Mouse (Mus musculus) T-helper 17 cell (primary cell): ENCODE data around the gene Otx2.

Source experiments
- in situ Hi-C, 2 experiments: fragments of 300-600 bp; cut with MboI, MseI; formaldehyde crosslinking; loops; 1 replicate in 1 of 2; 2 replicates in 1 of 2; pipeline ENCODE4 v1.15.1; 2025; ENCODE audit warnings: high pct_unique_total_duplicates in 2 of 2

The Otx2 gene

DNA sequence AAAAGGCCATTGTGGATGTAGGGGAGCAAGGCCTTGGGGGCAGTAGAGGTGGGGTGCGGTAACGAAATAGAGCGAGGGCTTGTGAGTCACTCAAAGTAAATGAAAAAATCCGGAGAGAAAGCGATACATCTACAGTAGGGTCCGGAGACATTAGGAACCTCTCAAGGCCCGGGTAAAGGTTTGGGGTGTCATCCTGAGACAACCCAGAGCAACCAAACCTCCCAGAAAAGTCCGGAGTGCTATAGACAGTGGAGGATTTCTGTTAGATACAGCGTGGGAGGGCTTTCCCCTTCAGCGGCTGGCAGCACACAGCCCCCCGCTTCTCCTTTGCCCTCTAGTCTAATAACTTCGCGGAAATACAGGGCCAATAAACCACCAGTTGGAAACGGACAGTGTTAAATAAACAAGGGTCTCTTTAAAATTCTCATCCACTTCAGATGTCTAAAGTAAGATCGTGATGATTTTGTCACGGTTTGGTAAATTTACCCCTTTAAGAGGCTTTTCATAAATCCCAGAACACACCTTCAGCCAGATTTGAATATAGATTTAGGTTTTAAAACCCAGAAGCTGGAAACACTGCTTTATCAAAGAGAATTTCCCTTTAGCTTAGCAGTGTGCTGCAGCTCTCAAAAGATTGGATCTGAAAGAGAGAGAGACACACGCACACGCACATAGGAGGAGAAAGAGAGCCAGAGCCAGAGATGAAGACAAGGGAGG, 3.9 kb downstream of the Otx2 start:
- in situ Hi-C loops = loop anchor here in 1 of 2 experiments (10.0 kb wide), 1 partner anchor 1395 kb away; no protein-coding TSS in a partner anchor

DNA sequence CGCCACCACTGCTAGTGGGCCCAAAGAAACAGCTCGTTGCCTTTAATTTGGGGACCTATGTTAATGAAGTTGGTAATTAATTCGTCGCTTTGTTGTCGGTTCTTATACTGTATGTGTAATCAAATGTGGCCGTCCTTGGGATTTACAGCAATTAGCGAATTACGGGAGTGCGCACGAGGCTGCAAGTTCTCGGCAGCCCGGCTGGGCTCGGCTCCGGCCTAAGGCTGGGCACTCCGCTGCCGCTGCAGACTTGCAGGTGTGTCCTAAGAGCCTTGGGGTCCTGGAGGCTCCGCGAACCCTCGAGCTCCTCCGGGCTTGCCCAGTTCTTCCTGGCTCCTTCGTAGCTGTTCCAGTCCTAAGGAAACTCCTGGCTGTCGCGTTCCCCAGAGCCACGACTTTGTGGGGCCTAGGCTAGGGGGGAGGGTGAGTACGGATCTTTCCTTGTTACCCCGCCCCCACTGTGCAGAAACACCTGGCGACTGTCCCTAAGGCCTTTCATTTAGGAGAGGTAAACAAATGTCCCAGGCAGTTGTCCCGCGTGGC, 4.8 kb downstream of the Otx2 start:
- in situ Hi-C loops = loop anchor here in 1 of 2 experiments (10.0 kb wide), 1 partner anchor 1396 kb away; no protein-coding TSS in a partner anchor

DNA sequence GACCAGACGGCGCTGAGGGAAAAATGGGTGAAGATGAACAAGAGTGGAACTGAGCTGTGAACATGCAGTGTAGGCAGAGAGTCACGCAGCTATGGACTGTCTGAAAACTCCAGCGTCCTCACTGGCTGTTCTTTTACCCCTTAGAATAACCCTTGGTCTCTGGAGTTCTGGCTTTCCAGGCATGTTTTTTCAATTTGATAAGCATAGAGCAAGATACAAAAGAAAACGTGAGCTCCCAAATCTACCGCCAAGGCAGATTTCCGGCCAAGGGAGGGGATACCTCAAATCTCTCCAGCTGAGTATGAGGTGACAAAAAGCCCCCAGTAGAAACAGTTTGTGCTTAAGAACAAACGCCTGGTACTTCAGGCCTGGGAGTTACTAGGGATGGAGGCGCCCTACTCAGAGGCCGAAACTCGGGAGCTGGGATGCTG, 5.6 kb downstream of the Otx2 start:
- in situ Hi-C loops = loop anchor here in 1 of 2 experiments (10.0 kb wide), 1 partner anchor 1397 kb away; no protein-coding TSS in a partner anchor

DNA sequence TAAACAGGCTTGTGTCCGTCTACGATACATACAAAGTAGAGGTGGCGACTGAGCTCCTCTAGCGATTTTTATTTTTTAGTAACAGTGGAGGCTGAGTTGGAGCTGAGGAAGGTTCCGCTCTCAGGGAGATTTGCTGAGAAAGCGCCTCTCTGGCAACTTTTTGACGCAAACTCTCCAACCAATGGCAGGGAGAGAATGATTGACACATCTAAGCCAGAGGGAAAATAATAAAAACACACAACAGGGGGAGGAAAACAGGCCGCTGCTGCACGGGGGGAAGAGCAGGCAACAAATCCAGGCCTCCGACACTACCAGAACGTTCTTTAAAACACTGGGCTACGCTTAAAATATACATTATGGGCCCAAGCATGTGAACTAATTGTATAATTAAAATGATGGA, 6.2 kb downstream of the Otx2 start:
- in situ Hi-C loops = loop anchor here in 1 of 2 experiments (10.0 kb wide), 1 partner anchor 1397 kb away; no protein-coding TSS in a partner anchor

DNA sequence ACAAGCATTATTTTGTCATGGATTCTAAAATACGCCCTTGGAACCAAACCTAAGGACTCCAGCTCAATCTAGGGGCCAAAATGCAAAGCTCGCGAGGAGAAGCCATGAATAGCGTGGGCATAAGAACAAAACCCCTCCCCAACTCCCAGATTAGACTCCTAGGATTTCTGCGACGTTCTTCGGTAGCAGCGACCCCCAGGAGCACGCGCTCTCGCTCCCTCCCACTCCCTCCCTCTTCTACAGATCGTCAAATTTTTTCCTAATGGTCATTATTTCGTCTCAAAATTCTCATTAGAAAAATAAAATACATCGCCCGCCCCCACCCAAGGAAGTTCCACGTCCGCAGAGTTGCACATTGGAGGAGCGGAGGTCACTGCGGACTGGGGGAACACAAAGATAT, 6.8 kb downstream of the Otx2 start:
- in situ Hi-C loops = loop anchor here in 1 of 2 experiments (10.0 kb wide), 1 partner anchor 1398 kb away; no protein-coding TSS in a partner anchor

DNA sequence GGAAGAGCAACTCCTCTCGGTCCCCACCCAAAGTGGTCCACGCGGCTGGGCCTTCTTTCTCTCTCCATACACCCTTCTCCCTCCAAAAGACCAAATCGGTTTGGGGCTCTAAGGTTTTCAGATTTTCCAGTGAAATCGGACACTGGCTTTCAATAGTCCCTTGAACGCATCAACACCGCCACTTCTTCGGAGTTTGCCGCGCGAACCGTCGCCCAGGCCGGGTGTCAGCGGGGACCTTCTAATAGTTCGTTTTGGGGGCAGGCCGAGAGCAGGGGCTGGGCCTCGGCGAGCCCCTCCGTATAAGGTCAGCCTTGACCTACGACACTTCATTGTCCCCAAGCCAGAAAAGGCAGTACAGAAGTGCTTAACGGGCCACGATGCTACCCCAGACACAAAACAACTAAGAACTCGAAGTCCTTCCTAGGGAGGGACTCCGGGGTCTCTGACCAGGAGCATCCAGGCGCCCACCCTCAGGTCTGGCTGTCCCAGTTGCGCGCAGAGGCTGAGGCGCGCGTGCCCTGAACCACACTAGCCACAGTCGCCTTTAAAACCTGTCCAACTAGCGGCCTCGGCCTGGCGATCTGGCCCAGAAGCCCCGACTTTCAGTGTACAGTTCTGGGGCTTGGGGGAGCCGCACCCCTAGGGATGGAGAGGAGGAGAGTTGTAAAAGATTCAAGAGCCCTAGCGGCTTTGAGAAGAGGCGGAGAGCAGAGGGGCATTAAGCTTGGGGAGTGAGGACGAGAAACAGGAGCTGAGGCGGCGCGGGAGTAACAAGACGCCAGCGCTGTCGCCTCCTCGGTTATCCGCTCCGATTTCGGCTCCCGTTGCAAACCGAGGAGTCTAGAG, 7.6 kb downstream of the Otx2 start:
- in situ Hi-C loops = loop anchor here in 1 of 2 experiments (10.0 kb wide), 1 partner anchor 1399 kb away; no protein-coding TSS in a partner anchor

DNA sequence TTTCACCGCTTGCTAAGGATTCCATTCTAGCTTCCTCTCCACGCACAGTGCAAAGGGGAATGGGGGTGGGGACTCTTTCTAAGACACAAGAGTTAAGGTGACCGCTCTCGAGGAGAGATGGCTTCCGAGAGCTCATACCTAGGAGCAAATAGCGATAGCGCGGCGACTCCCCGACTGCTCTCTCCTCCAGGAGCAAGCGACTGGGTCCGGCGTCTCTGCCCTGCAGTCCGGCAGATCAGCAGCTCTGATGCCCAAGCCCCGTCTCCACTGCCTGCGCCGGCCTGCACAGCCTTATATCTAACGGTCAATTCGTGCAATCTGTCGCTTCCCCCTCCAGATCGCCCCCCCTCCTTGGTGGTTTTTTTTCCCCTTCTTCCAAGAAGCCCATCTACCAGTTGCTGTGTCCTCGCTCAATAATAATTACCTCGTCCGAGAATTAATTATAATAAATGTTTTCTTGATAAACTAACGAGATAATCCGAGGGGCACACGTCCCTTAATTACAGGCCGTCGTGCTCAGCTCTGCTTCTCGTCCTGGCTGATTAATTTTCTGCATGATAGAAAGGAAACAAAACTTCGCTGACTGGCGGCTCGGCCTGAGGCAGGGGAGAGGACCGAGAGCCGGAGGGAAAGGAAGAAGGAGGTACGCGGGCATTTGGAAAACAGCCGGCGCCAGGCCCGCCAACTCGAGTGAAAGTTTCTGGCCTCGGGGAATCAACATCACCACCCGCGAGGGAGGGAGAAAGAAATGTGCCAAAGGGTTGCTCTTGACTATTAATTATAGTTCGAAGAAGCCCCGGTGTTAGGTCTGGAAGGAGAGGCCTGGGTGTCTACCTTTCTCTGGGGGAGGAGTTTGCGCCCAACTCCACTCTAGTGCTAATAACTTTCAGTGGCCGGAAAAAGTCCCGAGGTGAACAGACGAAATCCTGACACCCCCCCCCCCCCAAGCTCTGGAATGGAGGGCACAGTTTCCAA, 8.5 kb downstream of the Otx2 start:
- in situ Hi-C loops = loop anchor here in 1 of 2 experiments (10.0 kb wide), 1 partner anchor 1400 kb away; no protein-coding TSS in a partner anchor

DNA sequence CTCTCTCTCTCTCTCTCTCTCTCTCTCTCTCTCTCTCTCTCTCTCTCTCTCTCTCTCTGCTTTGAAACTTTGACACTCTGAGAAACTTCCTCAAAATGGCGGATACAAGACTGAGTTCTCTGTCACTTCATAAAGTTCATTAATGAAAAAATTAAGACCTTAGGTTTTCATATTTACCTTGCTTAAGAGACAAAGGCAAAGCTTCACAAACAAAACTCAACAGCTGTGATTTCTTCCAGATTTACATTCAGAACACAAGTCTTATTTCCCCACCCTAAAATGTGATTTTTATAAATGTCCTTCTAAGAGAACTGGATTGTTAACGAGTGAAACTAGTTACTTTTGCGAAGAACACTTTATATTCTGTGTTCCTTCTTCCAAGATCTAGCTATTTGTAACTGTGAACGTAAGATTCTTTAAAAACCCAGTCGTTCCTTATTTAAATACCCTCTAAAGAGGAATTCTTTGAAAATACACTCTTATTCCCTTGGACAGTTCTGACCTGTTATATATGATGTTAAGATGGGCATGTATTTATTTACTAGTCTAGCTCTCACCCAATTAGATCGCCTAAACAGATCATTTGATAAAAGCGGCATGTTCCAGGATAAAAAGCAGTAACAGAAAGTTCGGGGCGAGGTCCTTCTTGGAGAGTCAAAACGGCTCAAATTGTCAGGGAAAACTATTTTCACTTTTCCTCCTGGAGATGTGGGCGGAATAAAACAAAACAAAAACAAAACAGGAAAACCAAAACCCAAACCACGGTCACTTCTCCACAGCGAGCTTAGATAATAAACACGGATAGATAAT, 9.4 kb downstream of the Otx2 start:
- in situ Hi-C loops = loop anchor here in 1 of 2 experiments (10.0 kb wide), 1 partner anchor 1401 kb away; no protein-coding TSS in a partner anchor

DNA sequence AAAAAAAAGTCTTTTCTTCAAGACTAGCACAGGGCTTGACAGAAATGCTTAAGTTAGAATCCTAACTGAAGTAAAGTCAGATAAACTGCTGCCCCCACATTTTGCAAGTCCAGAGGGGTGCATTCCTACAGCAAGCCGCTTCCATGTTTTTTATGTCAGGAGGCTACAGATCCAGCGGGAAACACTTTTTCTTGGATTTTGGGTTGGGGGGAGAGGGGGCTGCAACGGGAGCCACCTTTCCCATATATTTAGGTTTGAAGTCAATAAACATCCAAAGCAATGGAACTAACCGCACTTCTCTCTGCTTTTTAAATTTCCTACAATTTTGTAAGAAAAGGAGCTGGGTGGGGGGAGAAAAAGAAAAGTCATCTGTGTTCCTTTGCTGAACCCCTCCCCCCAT, 10.1 kb downstream of the Otx2 start:
- in situ Hi-C loops = loop anchor here in 1 of 2 experiments (10.0 kb wide), 1 partner anchor 1401 kb away; no protein-coding TSS in a partner anchor

DNA sequence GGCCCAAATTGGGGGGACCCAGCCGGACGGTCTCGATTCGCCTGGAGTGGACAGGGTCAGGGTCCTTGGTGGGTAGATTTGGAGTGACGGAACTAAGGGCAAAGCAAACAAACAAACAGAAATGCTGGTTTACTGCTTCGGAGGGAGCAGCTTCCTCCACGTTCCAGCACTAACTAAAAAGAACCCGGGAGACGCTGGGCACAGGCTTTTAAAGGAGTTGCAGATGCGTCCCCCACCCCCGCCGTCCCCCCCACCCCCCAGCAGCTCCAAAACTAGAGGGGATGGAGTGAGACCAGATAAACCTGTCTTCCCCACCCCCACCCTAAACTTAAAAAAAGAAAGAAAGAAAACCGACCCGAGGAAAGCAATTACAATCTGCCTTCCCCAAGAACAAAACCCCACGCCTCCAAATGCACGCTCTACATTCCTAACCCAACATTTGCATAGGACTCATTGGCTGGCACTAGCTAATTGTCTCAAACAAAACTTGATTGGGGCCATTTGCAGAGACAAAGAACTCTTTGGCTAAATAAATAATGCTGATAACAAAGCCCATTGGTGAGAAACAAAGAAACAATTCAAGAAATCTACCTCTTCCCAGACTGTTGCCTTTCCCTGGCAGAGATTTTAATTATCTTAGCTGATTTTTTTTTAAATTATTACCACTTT, 10.9 kb downstream of the Otx2 start:
- in situ Hi-C loops = loop anchor here in 1 of 2 experiments (10.0 kb wide), 1 partner anchor 1402 kb away; no protein-coding TSS in a partner anchor

DNA sequence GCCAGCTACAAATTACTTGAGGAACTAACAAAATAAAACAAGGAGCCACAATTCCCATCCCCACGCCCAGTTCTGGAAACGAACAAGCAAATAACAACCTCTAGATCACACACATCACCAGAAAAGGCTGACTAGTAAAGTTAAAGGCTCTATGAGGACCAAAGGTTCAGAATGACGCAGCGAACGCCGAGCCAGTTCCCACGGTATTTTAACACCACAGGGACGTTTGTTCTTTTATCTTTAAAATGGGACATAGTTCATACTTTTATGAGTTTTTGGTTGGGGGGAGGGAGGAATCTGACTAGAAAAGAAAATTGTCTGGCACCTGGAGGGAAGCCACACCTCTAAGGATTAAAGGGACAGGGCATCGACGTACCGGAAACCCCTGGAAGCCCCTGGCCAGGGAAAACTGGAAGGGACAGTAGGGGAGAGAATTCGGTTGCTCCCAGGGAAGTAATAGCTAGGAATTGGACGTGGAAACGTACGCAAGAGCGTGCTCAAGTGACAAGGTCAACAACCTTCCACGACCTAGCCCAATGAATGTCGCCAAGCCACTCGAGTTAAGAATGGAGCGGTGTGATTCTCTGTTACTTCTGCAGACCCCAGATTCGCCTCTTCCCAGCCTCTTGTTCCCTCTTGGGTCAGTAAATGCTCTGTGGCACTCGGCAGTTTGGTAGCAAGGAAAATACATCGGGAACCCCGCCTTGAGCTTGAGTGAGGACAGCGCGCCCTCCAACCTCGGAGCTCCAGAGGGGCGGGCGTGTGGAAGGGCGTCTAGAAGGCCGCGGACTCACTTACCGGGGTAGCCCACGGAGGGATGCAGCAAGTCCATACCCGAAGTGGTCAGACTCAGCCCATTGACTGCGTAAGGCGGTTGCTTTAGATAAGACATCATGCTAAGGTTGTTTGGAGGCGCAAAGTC, 11.7 kb downstream of the Otx2 start:
- in situ Hi-C loops = loop anchor here in 1 of 2 experiments (10.0 kb wide), 1 partner anchor 1403 kb away; no protein-coding TSS in a partner anchor

DNA sequence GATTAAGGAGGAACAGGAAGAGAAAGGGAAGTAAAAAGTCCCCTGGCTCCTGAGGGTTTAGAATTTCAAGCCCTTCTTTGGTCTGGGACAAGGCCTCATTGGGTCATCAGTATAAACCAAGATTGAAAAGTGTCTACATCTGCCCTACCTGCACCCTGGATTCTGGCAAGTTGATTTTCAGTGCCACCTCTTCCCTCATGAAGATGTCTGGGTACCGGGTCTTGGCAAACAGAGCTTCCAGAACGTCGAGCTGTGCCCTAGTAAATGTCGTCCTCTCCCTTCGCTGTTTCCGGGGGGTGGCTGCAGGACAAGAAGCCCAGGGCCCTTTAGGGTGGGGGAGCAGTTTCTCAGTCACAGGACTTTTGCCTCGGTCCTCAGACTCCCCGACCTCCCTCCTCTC, 12.5 kb downstream of the Otx2 start:
- in situ Hi-C loops = loop anchor here in 1 of 2 experiments (10.0 kb wide), 1 partner anchor 1404 kb away; no protein-coding TSS in a partner anchor

DNA sequence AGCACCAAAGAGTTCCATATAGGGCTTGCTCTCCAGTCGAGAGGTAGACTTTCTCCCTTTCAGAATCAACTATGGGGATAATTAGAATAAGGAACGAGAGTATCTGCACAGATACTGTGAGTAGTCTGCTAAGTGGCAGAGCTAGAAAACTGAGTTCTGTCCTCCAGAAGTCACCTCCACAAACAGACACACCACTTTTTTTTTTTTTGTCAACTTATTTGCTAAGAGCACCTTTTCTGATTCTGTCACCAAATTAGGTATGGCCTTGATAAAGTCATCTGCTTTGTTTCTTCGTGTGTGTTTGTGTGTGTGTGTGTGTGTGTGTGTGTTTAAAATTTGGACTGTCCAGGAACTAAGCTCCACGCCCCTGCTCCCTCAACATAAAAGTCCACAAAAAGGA, 13.0 kb downstream of the Otx2 start:
- in situ Hi-C loops = loop anchor here in 1 of 2 experiments (10.0 kb wide), 1 partner anchor 1404 kb away; no protein-coding TSS in a partner anchor

DNA sequence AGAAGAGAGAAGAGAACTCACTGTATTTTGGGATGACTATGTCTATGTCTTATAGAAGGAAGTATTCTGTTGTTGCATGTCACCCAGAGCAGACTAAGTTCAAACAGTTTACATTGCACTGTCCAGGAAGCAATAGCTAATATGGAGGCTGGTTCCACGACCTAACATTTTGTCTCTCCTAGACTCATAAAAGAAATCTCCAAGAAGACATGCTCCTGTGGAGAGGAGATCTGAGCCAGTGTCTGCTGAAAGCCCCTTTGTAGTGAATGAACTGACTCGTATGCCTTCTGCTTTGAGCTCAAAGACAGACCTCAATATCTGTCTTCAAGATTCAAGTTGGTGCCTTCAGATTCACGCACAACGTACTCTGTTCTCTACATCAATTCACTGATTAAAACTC, 14.0 kb downstream of the Otx2 start:
- in situ Hi-C loops = loop anchor here in 1 of 2 experiments (10.0 kb wide), 1 partner anchor 1405 kb away; no protein-coding TSS in a partner anchor

DNA sequence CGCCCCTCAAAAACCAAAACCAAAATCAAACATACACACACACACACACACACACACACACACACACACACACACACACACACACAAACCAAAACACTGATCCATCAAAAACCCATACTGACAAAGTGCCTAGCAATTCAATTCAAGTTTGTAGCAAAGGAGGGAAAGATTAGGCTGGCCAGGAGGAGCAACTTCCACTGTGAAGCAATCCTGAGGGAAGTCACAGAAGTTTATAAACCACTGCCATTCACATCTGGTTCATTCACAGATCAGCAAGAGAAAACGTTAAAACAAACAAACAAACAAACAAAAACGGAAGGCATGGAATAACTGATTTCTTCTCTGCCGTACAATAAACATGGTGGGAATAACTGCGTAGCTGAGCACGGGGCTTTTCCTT, 16.4 kb downstream of the Otx2 start:
- in situ Hi-C loops = no loop called here

DNA sequence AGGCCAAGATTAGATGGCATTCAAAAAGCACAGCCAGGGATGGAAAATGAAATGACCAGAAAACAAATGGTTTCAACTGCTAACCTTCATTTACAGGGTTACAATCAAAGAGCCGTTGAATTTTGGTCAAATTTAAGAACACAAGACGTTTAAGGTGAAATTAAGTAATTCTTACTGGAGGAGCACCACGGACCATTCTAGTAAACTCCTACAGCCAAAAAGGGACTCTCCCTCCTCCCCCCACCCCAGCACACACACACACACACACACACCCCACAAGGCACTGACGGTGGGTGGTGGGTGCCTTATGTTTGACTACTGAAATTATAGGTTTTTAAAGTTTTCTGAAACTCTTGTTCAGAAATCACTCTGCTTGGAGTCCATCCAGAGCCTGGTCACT, 16.9 kb downstream of the Otx2 start:
- in situ Hi-C loops = no loop called here

DNA sequence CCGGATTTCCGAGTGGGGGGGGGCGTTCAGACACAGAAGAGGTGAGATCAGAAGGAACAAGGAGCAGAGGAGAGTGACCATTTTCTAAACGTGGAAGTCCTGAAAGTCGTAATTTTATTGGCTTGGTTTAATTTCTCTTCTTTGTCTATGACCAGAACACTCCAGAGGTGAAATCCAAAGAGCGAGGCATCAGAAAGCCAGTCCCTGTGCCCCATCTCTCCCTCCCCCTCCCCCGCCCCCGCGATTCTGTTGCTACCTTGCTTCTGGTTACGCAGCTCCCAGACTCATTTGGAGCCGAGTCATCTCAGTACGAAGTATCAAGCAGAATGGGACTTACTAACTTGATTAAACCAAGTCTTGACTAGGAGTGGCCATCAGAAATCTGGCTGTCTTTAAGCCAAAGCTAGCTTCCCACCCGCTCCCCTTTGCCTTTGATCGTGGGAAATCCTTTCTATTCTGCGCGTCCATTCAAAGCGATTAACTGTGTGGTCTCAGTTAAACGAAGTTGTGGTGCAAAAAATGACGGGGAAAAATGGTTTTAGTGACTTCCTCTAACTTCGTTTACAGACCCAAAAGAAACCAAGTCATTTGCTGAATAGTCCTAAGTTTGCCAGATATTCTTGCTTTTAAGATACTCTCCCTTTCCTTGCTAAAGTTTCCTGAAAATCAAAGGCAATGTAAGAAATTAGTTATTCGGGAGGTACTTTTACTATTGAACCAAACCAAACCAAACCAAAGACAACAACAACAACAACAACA, 17.6 kb downstream of the Otx2 start:
- in situ Hi-C loops = no loop called here
